Mouse (Mus musculus): ENCODE data around the gene Gm32742.
"Not testable (repeated sequence)": the region's sequence is repeated elsewhere in the genome, so short reads cannot be mapped to it uniquely, and the experiment has no call there.

The Gm32742 gene

DNA sequence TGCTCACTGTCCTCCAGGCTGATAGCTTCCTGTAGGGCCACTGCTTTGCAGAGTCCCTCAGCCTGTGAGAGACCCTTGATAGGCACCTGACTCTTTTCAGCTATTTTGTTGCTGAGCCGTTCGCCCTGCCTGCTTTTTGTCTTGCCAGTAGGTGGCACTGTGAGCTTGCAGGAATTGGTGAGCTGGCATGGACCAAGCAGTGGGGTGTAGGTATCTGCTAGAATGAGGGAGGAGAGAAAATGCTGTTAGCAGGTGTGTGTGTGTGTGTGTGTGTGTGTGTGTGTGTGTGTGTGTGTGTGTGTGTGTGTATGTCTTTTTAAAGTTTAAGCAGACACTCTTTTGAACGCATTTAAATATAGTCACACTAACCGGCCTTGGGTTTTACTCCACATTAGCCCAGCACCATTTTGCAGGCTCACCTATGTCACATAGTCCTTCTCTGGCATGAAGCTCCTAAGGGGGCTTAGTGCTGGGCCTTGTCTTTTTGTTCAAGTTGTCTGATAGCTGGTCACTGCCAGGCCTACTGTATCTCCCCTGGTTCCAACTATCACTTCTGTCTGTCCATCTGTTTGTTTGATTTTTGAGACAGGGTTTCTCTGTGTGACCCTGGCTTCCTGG lies 3.4 kb downstream of the Gm32742 start:
- in situ Hi-C loops (cut with MboI, MseI): loop anchor here (25.0 kb wide), 1 partner anchor 750 kb away; no protein-coding TSS in a partner anchor

DNA sequence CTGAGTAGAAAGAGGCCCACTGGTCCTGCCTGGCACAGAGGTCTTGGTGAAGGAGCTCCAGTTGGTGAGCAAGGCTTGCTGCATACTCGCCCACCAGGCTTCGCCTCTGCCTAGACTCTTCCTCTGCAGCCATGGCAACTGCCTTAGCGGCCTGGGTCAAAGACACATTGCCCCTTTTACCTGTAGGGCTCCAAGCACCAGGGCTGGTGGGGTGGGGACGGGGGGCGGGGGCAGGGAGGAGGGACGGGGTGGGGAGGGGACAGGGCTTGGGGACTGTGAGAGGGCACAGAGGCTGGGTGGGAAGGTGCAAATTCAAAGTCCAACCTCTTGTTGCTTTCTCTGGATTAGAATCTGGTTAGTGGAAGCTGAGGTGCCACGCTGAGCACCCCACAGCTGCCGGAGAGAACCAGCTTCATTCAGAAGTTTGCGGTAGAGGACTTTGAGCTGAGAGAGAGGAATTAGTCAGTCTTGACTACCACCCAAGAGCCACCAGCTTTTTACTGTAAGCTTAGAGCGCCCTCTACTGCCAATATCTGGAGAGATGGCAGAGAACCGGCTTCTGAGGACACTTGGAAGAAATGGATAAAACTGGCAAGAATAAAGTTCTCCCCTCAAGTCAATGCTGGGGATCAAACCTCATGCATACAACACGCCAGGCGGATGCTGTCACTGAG lies 13.1 kb downstream of the Gm32742 start:
- in situ Hi-C loops (cut with MboI, MseI): loop anchor here (25.0 kb wide), 1 partner anchor 760 kb away; no protein-coding TSS in a partner anchor

DNA sequence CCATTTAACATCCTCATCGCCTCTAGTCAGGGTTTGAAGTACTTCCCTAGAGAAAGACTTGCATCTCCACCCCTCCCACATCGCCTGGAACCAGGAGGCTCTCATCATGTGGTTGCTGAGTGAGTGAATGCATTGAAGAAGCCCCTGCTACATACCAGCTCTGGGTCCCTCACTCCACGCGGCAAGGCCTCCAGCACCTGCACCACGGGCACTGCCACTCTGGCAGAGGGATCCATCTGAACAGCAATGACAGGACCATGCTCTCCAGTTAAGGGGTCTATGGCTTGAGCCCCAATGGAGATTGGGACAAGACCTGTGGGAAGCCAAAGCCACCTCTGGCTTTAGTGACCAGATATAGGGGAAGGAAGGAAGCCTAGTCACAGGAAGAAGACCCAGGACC lies 18.0 kb downstream of the Gm32742 start:
- in situ Hi-C loops (cut with MboI, MseI): no loop called here

GRCm38 (mm10) chr9:51146496-51146895 lies 18.8 kb downstream of the Gm32742 start:
- in situ Hi-C loops (cut with MboI, MseI): no loop called here

DNA sequence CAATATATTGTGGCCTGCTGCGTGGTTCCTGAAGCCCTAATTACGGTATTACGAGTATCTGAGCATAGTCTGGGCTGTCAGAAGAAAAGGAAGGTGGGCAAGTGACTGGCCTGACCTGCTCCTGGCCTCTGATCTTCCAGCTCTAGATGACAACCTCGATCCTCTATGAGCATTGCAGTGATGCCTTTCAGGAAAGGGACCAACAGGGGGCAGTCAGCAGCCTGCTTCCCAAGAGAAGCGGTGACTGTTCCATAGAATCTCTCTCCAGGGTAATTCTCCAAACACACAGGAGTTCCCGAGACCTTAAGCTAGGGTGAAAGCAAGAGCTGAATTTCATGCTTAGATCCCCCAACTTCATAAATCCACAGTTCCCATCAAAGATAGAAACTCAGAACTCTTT lies 21.1 kb downstream of the Gm32742 start:
- in situ Hi-C loops (cut with MboI, MseI): no loop called here

DNA sequence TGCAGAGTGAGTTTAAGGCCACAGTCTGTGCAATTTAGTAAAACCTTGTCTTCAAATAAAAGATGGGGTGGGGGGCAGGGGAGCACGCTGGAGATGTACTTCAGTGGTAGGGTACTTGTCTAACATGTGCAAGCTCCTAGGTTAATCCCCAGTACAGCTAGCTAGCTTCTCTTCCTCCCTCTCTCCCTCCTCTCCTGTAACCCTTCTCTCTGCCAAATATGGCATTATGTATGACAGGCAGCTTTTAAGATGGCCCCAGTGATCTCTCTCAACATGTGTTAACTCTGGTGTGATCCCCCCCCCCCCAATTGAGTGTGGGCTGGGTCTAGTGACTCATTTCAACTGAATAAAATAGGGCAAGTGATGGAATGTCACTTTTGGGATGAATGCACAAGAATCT lies 21.9 kb downstream of the Gm32742 start:
- in situ Hi-C loops (cut with MboI, MseI): no loop called here

GRCm38 (mm10) chr9:51140711-51141110 lies 24.6 kb downstream of the Gm32742 start:
- in situ Hi-C loops (cut with MboI, MseI): no loop called here

- in situ Hi-C loops (cut with MboI, MseI): not testable (repeated sequence)
Measured at GRCm38 (mm10) chr9:51139401-51139800, 25.9 kb downstream of the Gm32742 start.

- in situ Hi-C loops (cut with MboI, MseI): no loop called here
Measured at GRCm38 (mm10) chr9:51138301-51138700, 27.0 kb downstream of the Gm32742 start.

GRCm38 (mm10) chr9:51137836-51138235 lies 27.5 kb downstream of the Gm32742 start:
- in situ Hi-C loops (cut with MboI, MseI): no loop called here

GRCm38 (mm10) chr9:51137432-51137831 lies 27.9 kb downstream of the Gm32742 start:
- in situ Hi-C loops (cut with MboI, MseI): no loop called here

- in situ Hi-C loops (cut with MboI, MseI): no loop called here
Measured at GRCm38 (mm10) chr9:51136985-51137384, 28.3 kb downstream of the Gm32742 start.

DNA sequence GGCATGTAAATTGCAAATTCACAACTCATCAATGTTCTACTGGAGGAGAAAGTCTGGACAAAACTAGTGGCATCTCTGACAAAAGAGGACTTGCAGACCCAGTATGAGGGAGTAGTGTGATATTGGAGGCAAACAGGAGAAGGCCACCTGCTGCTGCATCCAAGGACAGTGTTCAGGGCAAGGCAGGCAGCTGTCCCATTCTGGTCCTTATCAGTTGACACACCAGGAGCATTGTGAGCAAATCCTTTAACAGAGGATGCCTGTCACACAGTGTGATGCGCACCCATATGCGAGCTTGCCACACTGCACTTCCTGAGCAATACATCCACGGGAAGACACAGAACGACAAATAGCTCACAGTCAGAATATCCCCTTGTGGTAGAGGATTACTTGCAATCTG lies 50.5 kb downstream of the Gm32742 start:
- in situ Hi-C loops (cut with MboI, MseI): no loop called here

DNA sequence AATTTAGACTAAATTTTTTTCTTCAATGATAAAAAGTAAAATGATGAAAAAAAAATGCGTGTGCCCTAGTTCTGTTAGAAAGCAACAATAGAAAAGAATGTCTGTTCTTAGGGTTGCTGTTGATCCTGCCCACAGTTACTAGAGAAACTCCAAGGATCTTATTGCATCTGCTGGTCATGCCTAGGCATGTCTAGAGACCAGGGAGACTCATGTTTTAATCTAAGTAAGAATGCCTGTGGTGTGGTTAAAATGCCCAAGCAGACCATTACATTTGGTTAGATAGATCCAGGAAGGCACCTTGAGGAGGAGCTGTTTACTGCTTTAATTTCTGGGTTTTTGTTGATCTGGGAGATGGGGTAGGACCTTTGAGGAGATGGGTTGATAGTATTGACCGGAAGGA lies 59.6 kb downstream of the Gm32742 start:
- in situ Hi-C loops (cut with MboI, MseI): loop anchor here (10.0 kb wide), 1 partner anchor 999 kb away; no protein-coding TSS in a partner anchor

DNA sequence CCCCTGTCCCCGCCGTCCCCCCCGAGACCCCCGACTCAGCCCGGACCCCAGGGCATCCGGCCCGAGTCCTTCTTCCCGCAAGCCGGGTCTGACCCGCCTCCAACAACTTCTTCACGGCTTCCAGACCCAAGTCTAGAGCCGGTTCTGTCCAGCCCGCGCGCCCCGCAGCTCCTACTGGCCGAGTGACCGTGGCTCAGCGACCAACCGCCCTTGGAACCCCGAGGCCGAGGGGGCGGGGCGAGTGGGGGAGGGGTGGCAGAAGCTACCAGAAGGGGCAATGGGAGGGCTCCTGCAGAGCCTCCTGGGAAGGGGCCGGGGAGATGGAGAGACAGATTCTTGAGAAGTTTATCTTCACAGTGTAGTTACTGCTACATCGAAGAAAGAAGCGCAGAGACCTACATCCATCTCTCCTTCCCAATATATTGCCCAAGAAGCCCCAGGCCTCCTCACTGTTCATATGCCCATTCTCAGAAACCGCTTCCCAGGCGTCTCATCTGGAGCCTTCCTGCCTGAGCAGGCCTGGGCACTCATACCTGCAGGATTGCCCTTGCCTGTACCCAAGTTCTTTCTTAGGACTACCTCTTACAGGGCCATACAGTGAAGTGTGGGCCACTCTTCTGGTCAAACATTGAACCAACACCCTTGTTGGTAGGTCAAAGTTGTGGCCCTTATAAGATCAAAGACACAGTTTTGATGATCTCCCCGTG lies 61.4 kb downstream of the Gm32742 start:
- in situ Hi-C loops (cut with MboI, MseI): loop anchor here (10.0 kb wide), 1 partner anchor 1001 kb away; no protein-coding TSS in a partner anchor

GRCm38 (mm10) chr9:51102963-51103807 lies 62.1 kb downstream of the Gm32742 start:
- in situ Hi-C loops (cut with MboI, MseI): loop anchor here (10.0 kb wide), 1 partner anchor 1002 kb away; no protein-coding TSS in a partner anchor

- in situ Hi-C loops (cut with MboI, MseI): loop anchor here (10.0 kb wide), 1 partner anchor 1003 kb away; no protein-coding TSS in a partner anchor
Measured at GRCm38 (mm10) chr9:51101756-51102425, 63.4 kb downstream of the Gm32742 start, which contains the start of gene 4833427G06Rik. TSS of gene 4833427G06Rik (minus strand) at chr9:51102078.

DNA sequence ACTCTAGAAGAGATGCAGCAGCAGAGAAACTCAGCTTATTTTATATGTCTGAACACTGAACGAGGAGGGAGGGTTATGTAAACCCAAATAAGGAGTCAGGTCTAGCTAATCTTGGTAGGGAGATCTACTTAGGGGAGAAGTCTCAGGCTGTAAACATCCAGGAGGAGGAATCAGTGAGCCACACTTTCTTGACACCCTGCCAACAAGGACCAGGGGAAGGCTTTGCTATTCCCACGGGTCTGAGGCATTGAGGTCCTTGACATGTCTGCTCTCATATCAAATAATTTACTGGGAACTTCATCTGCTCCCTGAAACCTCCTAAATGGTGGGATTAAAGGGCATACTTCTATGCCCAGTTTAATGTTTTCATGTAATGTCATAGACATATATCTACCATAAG lies 69.0 kb downstream of the Gm32742 start:
- in situ Hi-C loops (cut with MboI, MseI): no loop called here

DNA sequence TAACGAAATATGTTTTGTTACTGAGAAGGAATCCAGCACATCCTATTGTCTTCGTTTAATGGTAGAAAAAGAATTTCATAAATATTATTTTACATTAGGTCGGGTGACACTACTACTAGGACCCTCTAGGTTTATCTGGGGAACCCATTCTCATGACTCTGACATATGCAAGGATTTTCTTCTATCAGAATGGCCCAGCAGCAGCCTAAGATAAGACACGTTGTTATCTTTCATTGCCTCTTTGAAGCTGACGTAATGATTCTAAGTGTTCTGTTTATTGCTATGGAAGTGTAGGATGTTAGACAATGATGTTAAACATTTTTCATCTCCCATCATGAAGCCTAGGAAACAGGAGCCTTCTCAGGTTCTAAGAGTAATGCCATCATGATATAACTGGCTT lies 71.6 kb downstream of the Gm32742 start:
- in situ Hi-C loops (cut with MboI, MseI): no loop called here

GRCm38 (mm10) chr9:51081614-51082013 lies 83.7 kb downstream of the Gm32742 start:
- in situ Hi-C loops (cut with MboI, MseI): no loop called here

Measured in T-helper 1 cell (primary cell).